Comparison of ENCODE assay signal across 8 mouse cellular contexts in genomic region chr10:111600677-111601099, GRCm38 (mm10).
DNase-seq lines count a peak whose midpoint lies in the region; ATAC-seq and TF ChIP-seq lines count a peak whose summit lies in the region.

No protein-coding gene starts in this region.

- H3K79me2 ChIP-seq in MEL (ENCODE audit: control insufficient read depth, insufficient read depth, low read length, poor library complexity): no peaks in the 10 kb centered on the region

- peaks cover 0 to 29% of the 10 kb centered on the region in 2 experiments; a peak in 2 of 4 replicates for H3K36me3 ChIP-seq in MEL (ENCODE audit: control insufficient read depth in 1 of 2, insufficient read depth in 2 of 2, low read length in 2 of 2)
- no peaks in the 10 kb centered on the region for H3K36me3 ChIP-seq in hindbrain, embryonic 12.5 days

- ATAC-seq in hindbrain, embryonic 12.5 days (ENCODE audit: low FRiP score): peak; percentile 70; the same call in 1 of the 2 replicates

- TF ChIP-seq EP300 in MEL (IDR thresholded peaks at IDR 0.05; ENCODE audit: low read depth in 1 of 2, low read length in 2 of 2): peak in 1 of 2 experiments; percentile 48; a peak in 1 of 4 replicates

- no peak overlapping the region for H3K27ac ChIP-seq in MEL (ENCODE audit: control insufficient read depth, low read depth, low read length)
- peak overlapping the region; percentile 66 for H3K27ac ChIP-seq in gastrocnemius, adult 2 months
- H3K27ac ChIP-seq in hindbrain, embryonic 12.5 days: peak overlapping the region; percentile 49; the same call in 1 of the 2 replicates

- H3K27me3 ChIP-seq in MEL (ENCODE audit: control insufficient read depth in 1 of 2, insufficient read depth in 2 of 2, low read length in 2 of 2): no peaks in the 10 kb centered on the region
- no peaks in the 10 kb centered on the region for H3K27me3 ChIP-seq in hindbrain, embryonic 12.5 days

- intact Hi-C loops in gastrocnemius, adult 2 months (cut with DNase I): no loop called here

- H3K9me3 ChIP-seq in MEL (replicated peaks; ENCODE audit: insufficient read depth, low read length): no peaks in the 10 kb centered on the region
- H3K9me3 ChIP-seq in hindbrain, embryonic 12.5 days (replicated peaks): no peaks in the 10 kb centered on the region

- no peak for TF ChIP-seq CTCF in MEL (IDR thresholded peaks at IDR 0.05 in 2 of 3, conservative IDR thresholded peaks at IDR 0.05 in 1 of 3; ENCODE audit: control insufficient read depth in 1 of 3, insufficient read depth in 1 of 3, low read depth in 2 of 3, low read length in 3 of 3, poor library complexity in 1 of 3, severe bottlenecking in 1 of 3)
- TF ChIP-seq CTCF in gastrocnemius, adult 2 months (IDR thresholded peaks at IDR 0.05): no peak

- no peak overlapping the region for H3K4me3 ChIP-seq in MEL (ENCODE audit: control insufficient read depth in 1 of 2, insufficient read depth in 1 of 2, low read depth in 2 of 2, low read length in 2 of 2)
- no peak overlapping the region for H3K4me3 ChIP-seq in gastrocnemius, adult 2 months
- no peak overlapping the region for H3K4me3 ChIP-seq in hindbrain, embryonic 12.5 days

- no peak for TF ChIP-seq RAD21 in MEL (IDR thresholded peaks at IDR 0.05; ENCODE audit: low read depth, low read length)

- no peak for TF ChIP-seq POLR2A in MEL (IDR thresholded peaks at IDR 0.05; ENCODE audit: control insufficient read depth in 1 of 2, insufficient read depth in 1 of 2, low read depth in 1 of 2, low read length in 2 of 2, poor library complexity in 1 of 2)

- H3K4me1 ChIP-seq in MEL (ENCODE audit: control insufficient read depth in 1 of 2, insufficient read depth in 2 of 2, low read length in 2 of 2): peaks cover 6 to 35% of the 10 kb centered on the region in 2 experiments
- peaks cover 17% of the 10 kb centered on the region for H3K4me1 ChIP-seq in hindbrain, embryonic 12.5 days

- no peak overlapping the region for H3K4me2 ChIP-seq in hindbrain, embryonic 12.5 days (replicated peaks)

- WGBS in hindbrain, embryonic 12.5 days: 20% methylated on average over 2 of the region's 2 CpGs

- no peak overlapping the region for H3K9ac ChIP-seq in MEL (ENCODE audit: control insufficient read depth, low read depth, low read length, poor library complexity, severe bottlenecking)
- no peak overlapping the region for H3K9ac ChIP-seq in hindbrain, embryonic 12.5 days

- DNase-seq in MEL (ENCODE audit: low read depth, low spot score): peak; percentile 80
- DNase-seq in brain, embryonic 18.5 days (ENCODE audit: low read depth, low spot score): peak; percentile 56
- DNase-seq in gastrocnemius, adult 2 months: peak; percentile 90
- peak; percentile 37 for DNase-seq in left cerebral cortex, adult 11 months (ENCODE audit: low spot score)
- DNase-seq in lung, postnatal 14 days: peak; percentile 87
- DNase-seq in right cerebral cortex, postnatal 10 days (ENCODE audit: low spot score in 2 of 2): peak; percentile 80 to 84
- no peak for DNase-seq in spleen, postnatal 14 days (ENCODE audit: low spot score in 2 of 2)

TF ChIP-seq in MEL, 35 proteins besides CTCF, POLR2A, EP300 and RAD21:
- TF ChIP-seq SIN3A (IDR thresholded peaks at IDR 0.05; ENCODE audit: low read length) (no peak), ZC3H11A (IDR thresholded peaks at IDR 0.05; ENCODE audit: low read depth, low read length) (no peak), CHD2 (IDR thresholded peaks at IDR 0.05; ENCODE audit: low read length) (no peak), ZKSCAN1 (IDR thresholded peaks at IDR 0.05; ENCODE audit: low read depth, low read length) (no peak), ELF1 (IDR thresholded peaks at IDR 0.05; ENCODE audit: low read depth, low read length) (no peak), TCF12 (IDR thresholded peaks at IDR 0.05; ENCODE audit: low read depth, low read length) (peak; percentile 67; the same call in 1 of the 2 replicates), MEF2A (IDR thresholded peaks at IDR 0.05; ENCODE audit: extremely low read depth, insufficient replicate concordance, low read depth, low read length, poor library complexity, severe bottlenecking) (no peak), ETS1 (IDR thresholded peaks at IDR 0.05; ENCODE audit: low read depth, low read length) (peak; percentile 83), E2F4 (IDR thresholded peaks at IDR 0.05; ENCODE audit: borderline replicate concordance, low read depth, low read length) (no peak), POLR2AphosphoS2 (IDR thresholded peaks at IDR 0.05; ENCODE audit: low read length) (no peak), KAT2A (conservative IDR thresholded peaks at IDR 0.05; ENCODE audit: low read depth, low read length) (no peak), UBTF (IDR thresholded peaks at IDR 0.05; ENCODE audit: borderline replicate concordance, insufficient read depth, low read depth, low read length) (no peak)

Comparison
In these comparisons a context has a peak if more than half of its experiments do, and no peak if none do; other contexts are left out.
1. DNase-seq: peak in MEL (single experiment), brain, embryonic 18.5 days (single experiment), gastrocnemius, adult 2 months (single experiment), left cerebral cortex, adult 11 months (single experiment), lung, postnatal 14 days (single experiment) and right cerebral cortex, postnatal 10 days (2 of 2); none in spleen, postnatal 14 days (0 of 2).